Mouse (Mus musculus): ENCODE measurements around the gene Ppy. TPM values are rescaled to one million over a fixed set of nuclear protein-coding genes. Genes with fewer than 3 reads are reported as not detected.

The Ppy gene
- polyA plus RNA-seq, 1 experiment from 2014 or later: not detected

- peaks cover 4% of the 10 kb centered on the region for H3K4me1 ChIP-seq
- no peak overlapping the region for H3K4me2 ChIP-seq (replicated peaks)
- H3K9ac ChIP-seq: no peak overlapping the region
- H3K27me3 ChIP-seq: peaks cover 4% of the 10 kb centered on the region; the same call in 1 of the 2 replicates
- 79% methylated on average over 13 of the region's 13 CpGs for WGBS
- no peak for ATAC-seq (ENCODE audit: insufficient number of reproducible peaks, low FRiP score, low TSS enrichment, low read depth)
- no peak overlapping the region for H3K27ac ChIP-seq (replicated peaks)
- H3K9me3 ChIP-seq (replicated peaks): no peaks in the 10 kb centered on the region
- peaks cover 12% of the 10 kb centered on the region; the same call in 1 of the 2 replicates for H3K36me3 ChIP-seq
- no peak overlapping the region for H3K4me3 ChIP-seq (replicated peaks)
These were observed 38.0 kb downstream of the Ppy start for GRCm38 (mm10) chr11:102063076-102063475.

GRCm38 (mm10) chr11:102061941-102062473, 39.1 kb downstream of the Ppy start:
- Histone ChIP-seq H3K4me2 (replicated peaks) (no peak overlapping the region), H3K9me3 (replicated peaks) (no peaks in the 10 kb centered on the region), H3K9ac (no peak overlapping the region), H3K27me3 (peaks cover 4% of the 10 kb centered on the region; the same call in 1 of the 2 replicates), H3K36me3 (peaks cover 12% of the 10 kb centered on the region; the same call in 1 of the 2 replicates), H3K27ac (replicated peaks) (no peak overlapping the region), H3K4me1 (peaks cover 4% of the 10 kb centered on the region), H3K4me3 (replicated peaks) (no peak overlapping the region)
- ATAC-seq (ENCODE audit: insufficient number of reproducible peaks, low FRiP score, low TSS enrichment, low read depth): no peak
- whole genome bisulfite sequencing: 34% methylated on average over 16 of the region's 16 CpGs

- H3K27ac ChIP-seq (replicated peaks): no peak overlapping the region
- ATAC-seq (ENCODE audit: insufficient number of reproducible peaks, low FRiP score, low TSS enrichment, low read depth): peak; percentile 22; the same call in 1 of the 2 replicates
- H3K4me1 ChIP-seq: peaks cover 4% of the 10 kb centered on the region
- peak overlapping the region; percentile 86 for H3K4me2 ChIP-seq (replicated peaks)
- peak overlapping the region; percentile 43 for H3K4me3 ChIP-seq (replicated peaks)
- H3K9ac ChIP-seq: no peak overlapping the region
- peaks cover 4% of the 10 kb centered on the region; the same call in 1 of the 2 replicates for H3K27me3 ChIP-seq
- peaks cover 12% of the 10 kb centered on the region; the same call in 1 of the 2 replicates for H3K36me3 ChIP-seq
- H3K9me3 ChIP-seq (replicated peaks): no peaks in the 10 kb centered on the region
- WGBS: 6% methylated on average over 23 of the region's 23 CpGs
These were observed 39.7 kb downstream of the Ppy start for GRCm38 (mm10) chr11:102061236-102061940.

GRCm38 (mm10) chr11:102053847-102054246, 47.3 kb downstream of the Ppy start:
- H3K9ac ChIP-seq: no peak overlapping the region
- no peaks in the 10 kb centered on the region for H3K4me1 ChIP-seq
- no peak for ATAC-seq (ENCODE audit: insufficient number of reproducible peaks, low FRiP score, low TSS enrichment, low read depth)
- peaks cover 5% of the 10 kb centered on the region; the same call in 1 of the 2 replicates for H3K36me3 ChIP-seq
- H3K27ac ChIP-seq (replicated peaks): no peak overlapping the region
- no peak overlapping the region for H3K4me3 ChIP-seq (replicated peaks)
- H3K4me2 ChIP-seq (replicated peaks): no peak overlapping the region
- H3K9me3 ChIP-seq (replicated peaks): no peaks in the 10 kb centered on the region
- no peaks in the 10 kb centered on the region for H3K27me3 ChIP-seq
- WGBS: 28% methylated on average over 9 of the region's 9 CpGs

- no peaks in the 10 kb centered on the region for H3K36me3 ChIP-seq
- H3K4me3 ChIP-seq (replicated peaks): no peak overlapping the region
- no peaks in the 10 kb centered on the region for H3K4me1 ChIP-seq
- no peak for ATAC-seq (ENCODE audit: insufficient number of reproducible peaks, low FRiP score, low TSS enrichment, low read depth)
- H3K9me3 ChIP-seq (replicated peaks): no peaks in the 10 kb centered on the region
- no peak overlapping the region for H3K4me2 ChIP-seq (replicated peaks)
- H3K27ac ChIP-seq (replicated peaks): no peak overlapping the region
- no peaks in the 10 kb centered on the region for H3K27me3 ChIP-seq
- no peak overlapping the region for H3K9ac ChIP-seq
- 61% methylated on average over 7 of the region's 7 CpGs for WGBS
These were observed 47.9 kb downstream of the Ppy start for GRCm38 (mm10) chr11:102053183-102053582.

GRCm38 (mm10) chr11:102052697-102053096, 48.4 kb downstream of the Ppy start:
- ATAC-seq (ENCODE audit: insufficient number of reproducible peaks, low FRiP score, low TSS enrichment, low read depth): no peak
- WGBS: 73% methylated on average over 12 of the region's 12 CpGs
- Histone ChIP-seq H3K9me3 (replicated peaks) (no peaks in the 10 kb centered on the region), H3K9ac (no peak overlapping the region), H3K36me3 (no peaks in the 10 kb centered on the region), H3K4me1 (no peaks in the 10 kb centered on the region), H3K27me3 (no peaks in the 10 kb centered on the region), H3K27ac (replicated peaks) (no peak overlapping the region), H3K4me2 (replicated peaks) (no peak overlapping the region), H3K4me3 (replicated peaks) (no peak overlapping the region)

GRCm38 (mm10) chr11:102051954-102052353, 49.2 kb downstream of the Ppy start:
- 53% methylated on average over 4 of the region's 4 CpGs for WGBS
- Histone ChIP-seq H3K4me3 (replicated peaks) (no peak overlapping the region), H3K4me1 (no peaks in the 10 kb centered on the region), H3K9me3 (replicated peaks) (no peaks in the 10 kb centered on the region), H3K4me2 (replicated peaks) (no peak overlapping the region), H3K27me3 (no peaks in the 10 kb centered on the region), H3K36me3 (no peaks in the 10 kb centered on the region), H3K9ac (no peak overlapping the region), H3K27ac (replicated peaks) (no peak overlapping the region)
- ATAC-seq (ENCODE audit: insufficient number of reproducible peaks, low FRiP score, low TSS enrichment, low read depth): no peak

- no peak for ATAC-seq (ENCODE audit: insufficient number of reproducible peaks, low FRiP score, low TSS enrichment, low read depth)
- Histone ChIP-seq H3K27me3 (no peaks in the 10 kb centered on the region), H3K4me2 (replicated peaks) (no peak overlapping the region), H3K27ac (replicated peaks) (no peak overlapping the region), H3K9ac (no peak overlapping the region), H3K4me3 (replicated peaks) (no peak overlapping the region), H3K9me3 (replicated peaks) (no peaks in the 10 kb centered on the region), H3K4me1 (no peaks in the 10 kb centered on the region), H3K36me3 (no peaks in the 10 kb centered on the region)
- WGBS: 52% methylated on average over 4 of the region's 4 CpGs
These were observed 49.6 kb downstream of the Ppy start for GRCm38 (mm10) chr11:102051541-102051940.

Other genes with a start within 250 kb of the Ppy start
- 11.1 and 12.3 TPM in 2 replicates for gene Meox1, start 206.9 kb downstream of the Ppy start, polyA plus RNA-seq (2015; fragmentation: Nextera tagmentation; extraction: Ambion mirVana)
- gene Sost, start 134.3 kb downstream of the Ppy start, polyA plus RNA-seq (2015; fragmentation: Nextera tagmentation; extraction: Ambion mirVana): 0.23 and 0.49 TPM in 2 replicates
- gene Cfap97d1, start 117.0 kb downstream of the Ppy start, polyA plus RNA-seq (2015; fragmentation: Nextera tagmentation; extraction: Ambion mirVana): not detected in 2 replicates
- 26.2 and 29.9 TPM in 2 replicates for gene Dusp3, start 114.3 kb downstream of the Ppy start, polyA plus RNA-seq (2015; fragmentation: Nextera tagmentation; extraction: Ambion mirVana)
- gene Mpp3, start 72.9 kb downstream of the Ppy start, polyA plus RNA-seq (2015; fragmentation: Nextera tagmentation; extraction: Ambion mirVana): 5.5 and 6.2 TPM in 2 replicates
- 1.5 and 2.1 TPM in 2 replicates for gene Cd300lg, start 59.8 kb downstream of the Ppy start, polyA plus RNA-seq (2015; fragmentation: Nextera tagmentation; extraction: Ambion mirVana)
- 7.0 and 10.7 TPM in 2 replicates for gene Mpp2, start 12.8 kb downstream of the Ppy start, polyA plus RNA-seq (2015; fragmentation: Nextera tagmentation; extraction: Ambion mirVana)
- gene Pyy, start 6.5 kb upstream of the Ppy start, polyA plus RNA-seq (2015; fragmentation: Nextera tagmentation; extraction: Ambion mirVana): not detected in 2 replicates
- gene Nags, start 44.2 kb upstream of the Ppy start, polyA plus RNA-seq (2015; fragmentation: Nextera tagmentation; extraction: Ambion mirVana): 0.98 and 1.7 TPM in 2 replicates
- gene Tmem101, start 55.1 kb upstream of the Ppy start, polyA plus RNA-seq (2015; fragmentation: Nextera tagmentation; extraction: Ambion mirVana): 39.4 and 39.9 TPM in 2 replicates
- gene Lsm12, start 84.0 kb upstream of the Ppy start, polyA plus RNA-seq (2015; fragmentation: Nextera tagmentation; extraction: Ambion mirVana): 113 and 128 TPM in 2 replicates
- 29.8 and 31.7 TPM in 2 replicates for gene G6pc3, start 88.3 kb upstream of the Ppy start, polyA plus RNA-seq (2015; fragmentation: Nextera tagmentation; extraction: Ambion mirVana)
- 105 and 106 TPM in 2 replicates for gene Hdac5, start 128.8 kb upstream of the Ppy start, polyA plus RNA-seq (2015; fragmentation: Nextera tagmentation; extraction: Ambion mirVana)
- gene BC030867, start 147.6 kb upstream of the Ppy start, polyA plus RNA-seq (2015; fragmentation: Nextera tagmentation; extraction: Ambion mirVana): 13.6 and 16.0 TPM in 2 replicates
- 0.12 and 0.26 TPM in 2 replicates for gene Asb16, start 167.4 kb upstream of the Ppy start, polyA plus RNA-seq (2015; fragmentation: Nextera tagmentation; extraction: Ambion mirVana)
- 58.3 and 59.5 TPM in 2 replicates for gene Tmub2, start 183.6 kb upstream of the Ppy start, polyA plus RNA-seq (2015; fragmentation: Nextera tagmentation; extraction: Ambion mirVana)
- gene Atxn7l3, start 195.3 kb upstream of the Ppy start, polyA plus RNA-seq (2015; fragmentation: Nextera tagmentation; extraction: Ambion mirVana): 18.4 and 20.0 TPM in 2 replicates
- gene Ubtf, start 218.4 kb upstream of the Ppy start, polyA plus RNA-seq (2015; fragmentation: Nextera tagmentation; extraction: Ambion mirVana): 86.6 and 87.3 TPM in 2 replicates

All from embryonic facial prominence, embryonic 15.5 days (tissue).